Mouse (Mus musculus): Measurements from ENCODE around the gene Elmod3. TPM values are rescaled to one million over a fixed set of nuclear protein-coding genes. Genes with fewer than 3 reads are reported as not detected.

Gene Elmod3
- polyA plus RNA-seq, 1 experiment from 2014 or later: 16.4 TPM

- Histone ChIP-seq H3K4me3 (no peak overlapping the region), H3K27ac (no peak overlapping the region), H3K9me3 (no peaks in the 10 kb centered on the region), H3K36me3 (peaks cover 64% of the 10 kb centered on the region), H3K4me1 (no peaks in the 10 kb centered on the region), H3K27me3 (no peaks in the 10 kb centered on the region), H3K4me2 (replicated peaks) (no peak overlapping the region), H3K9ac (no peak overlapping the region)
- ATAC-seq (ENCODE audit: insufficient number of reproducible peaks, insufficient read depth, low FRiP score, low TSS enrichment): no peak
- WGBS: 90% methylated on average over 5 of the region's 5 CpGs
Observed at GRCm38 (mm10) chr6:72607676-72608075, 9.5 kb upstream of the Elmod3 start.

GRCm38 (mm10) chr6:72607060-72607459 is 8.8 kb upstream of the Elmod3 start:
- 81% methylated on average over 4 of the region's 4 CpGs for WGBS
- Histone ChIP-seq H3K4me1 (no peaks in the 10 kb centered on the region), H3K27ac (no peak overlapping the region), H3K4me3 (no peak overlapping the region), H3K36me3 (peaks cover 64% of the 10 kb centered on the region), H3K9ac (no peak overlapping the region), H3K27me3 (no peaks in the 10 kb centered on the region), H3K9me3 (no peaks in the 10 kb centered on the region), H3K4me2 (replicated peaks) (no peak overlapping the region)
- no peak for ATAC-seq (ENCODE audit: insufficient number of reproducible peaks, insufficient read depth, low FRiP score, low TSS enrichment)

- no peak overlapping the region for H3K9ac ChIP-seq
- WGBS: 93% methylated on average over 2 of the region's 2 CpGs
- no peak for ATAC-seq (ENCODE audit: insufficient number of reproducible peaks, insufficient read depth, low FRiP score, low TSS enrichment)
Observed at GRCm38 (mm10) chr6:72604066-72604465, 5.9 kb upstream of the Elmod3 start.

GRCm38 (mm10) chr6:72601732-72602131 is 3.5 kb upstream of the Elmod3 start:
- WGBS: 64% methylated on average over 1 of the region's 1 CpGs

More at GRCm38 (mm10) chr6:72604066-72604465, 5.9 kb upstream of the Elmod3 start:
- H3K4me1 ChIP-seq: 0 out of 2 replicates have a peak, but pooled peaks cover 1% of the 10 kb centered on the region
- no peak overlapping the region for H3K27ac ChIP-seq
- no peak overlapping the region for H3K4me3 ChIP-seq
- H3K9me3 ChIP-seq: no peaks in the 10 kb centered on the region
- H3K27me3 ChIP-seq: no peaks in the 10 kb centered on the region
- H3K4me2 ChIP-seq (replicated peaks): no peak overlapping the region
- H3K36me3 ChIP-seq: peaks cover 40% of the 10 kb centered on the region

GRCm38 (mm10) chr6:72600771-72601170 is 2.6 kb upstream of the Elmod3 start:
- Histone ChIP-seq H3K4me1 (peaks cover 17% of the 10 kb centered on the region), H3K27me3 (no peaks in the 10 kb centered on the region), H3K27ac (no peak overlapping the region), H3K36me3 (peaks cover 20% of the 10 kb centered on the region), H3K9me3 (no peaks in the 10 kb centered on the region), H3K4me3 (no peak overlapping the region), H3K9ac (no peak overlapping the region), H3K4me2 (replicated peaks) (no peak overlapping the region)
- ATAC-seq (ENCODE audit: insufficient number of reproducible peaks, insufficient read depth, low FRiP score, low TSS enrichment): no peak
- 83% methylated on average over 12 of the region's 12 CpGs for WGBS

More at GRCm38 (mm10) chr6:72601732-72602131, 3.5 kb upstream of the Elmod3 start:
- H3K4me2 ChIP-seq (replicated peaks): no peak overlapping the region
- H3K27me3 ChIP-seq: no peaks in the 10 kb centered on the region
- no peak overlapping the region for H3K9ac ChIP-seq
- H3K4me3 ChIP-seq: no peak overlapping the region
- no peak for ATAC-seq (ENCODE audit: insufficient number of reproducible peaks, insufficient read depth, low FRiP score, low TSS enrichment)
- peaks cover 29% of the 10 kb centered on the region for H3K36me3 ChIP-seq
- H3K27ac ChIP-seq: no peak overlapping the region
- H3K4me1 ChIP-seq: peaks cover 17% of the 10 kb centered on the region
- H3K9me3 ChIP-seq: no peaks in the 10 kb centered on the region

- no peak for ATAC-seq (ENCODE audit: insufficient number of reproducible peaks, insufficient read depth, low FRiP score, low TSS enrichment)
- peaks cover 17% of the 10 kb centered on the region for H3K4me1 ChIP-seq
- WGBS: 77% methylated on average over 6 of the region's 6 CpGs
- 0 out of 2 replicates have a peak, but pooled peaks cover 16% of the 10 kb centered on the region for H3K36me3 ChIP-seq
- H3K9me3 ChIP-seq: no peaks in the 10 kb centered on the region
- no peak overlapping the region for H3K9ac ChIP-seq
- H3K27me3 ChIP-seq: no peaks in the 10 kb centered on the region
- no peak overlapping the region for H3K4me3 ChIP-seq
- H3K4me2 ChIP-seq (replicated peaks): no peak overlapping the region
- no peak overlapping the region for H3K27ac ChIP-seq
Observed at GRCm38 (mm10) chr6:72600216-72600615, 2.0 kb upstream of the Elmod3 start.

- Histone ChIP-seq H3K27ac (peak overlapping the region; percentile 51; the same call in 1 of the 2 replicates), H3K4me2 (replicated peaks) (peak overlapping the region; percentile 64)
- ATAC-seq (ENCODE audit: insufficient number of reproducible peaks, insufficient read depth, low FRiP score, low TSS enrichment): 0 out of 2 replicates have a peak, but pooled peaks have one; percentile 8
Observed at GRCm38 (mm10) chr6:72598791-72599557, 761 bp upstream of the Elmod3 start.

GRCm38 (mm10) chr6:72597083-72597874 is 934 bp downstream of the Elmod3 start:
- Histone ChIP-seq H3K4me2 (replicated peaks) (peak overlapping the region; percentile 64), H3K9ac (peak overlapping the region; percentile 67), H3K4me1 (peaks cover 17% of the 10 kb centered on the region), H3K36me3 (no peaks in the 10 kb centered on the region), H3K4me3 (peak overlapping the region; percentile 57), H3K27ac (no peak overlapping the region), H3K9me3 (no peaks in the 10 kb centered on the region), H3K27me3 (no peaks in the 10 kb centered on the region)
- ATAC-seq (ENCODE audit: insufficient number of reproducible peaks, insufficient read depth, low FRiP score, low TSS enrichment): no peak
- WGBS: 49% methylated on average over 13 of the region's 13 CpGs

More at GRCm38 (mm10) chr6:72598791-72599557, 761 bp upstream of the Elmod3 start:
- Histone ChIP-seq H3K9me3 (no peaks in the 10 kb centered on the region), H3K9ac (peak overlapping the region; percentile 67), H3K27me3 (no peaks in the 10 kb centered on the region), H3K4me3 (peak overlapping the region; percentile 57), H3K36me3 (0 out of 2 replicates have a peak, but pooled peaks cover 4% of the 10 kb centered on the region), H3K4me1 (peaks cover 17% of the 10 kb centered on the region)
- 45% methylated on average over 12 of the region's 12 CpGs for WGBS

- Histone ChIP-seq H3K9ac (no peak overlapping the region), H3K27ac (no peak overlapping the region), H3K4me1 (peaks cover 14% of the 10 kb centered on the region), H3K4me2 (replicated peaks) (no peak overlapping the region), H3K36me3 (no peaks in the 10 kb centered on the region), H3K27me3 (no peaks in the 10 kb centered on the region), H3K9me3 (no peaks in the 10 kb centered on the region), H3K4me3 (no peak overlapping the region)
- no peak for ATAC-seq (ENCODE audit: insufficient number of reproducible peaks, insufficient read depth, low FRiP score, low TSS enrichment)
- 71% methylated on average over 5 of the region's 5 CpGs for WGBS
Observed at GRCm38 (mm10) chr6:72593914-72594313, 4.3 kb downstream of the Elmod3 start.

- Histone ChIP-seq H3K4me3 (no peak overlapping the region), H3K27ac (no peak overlapping the region; the same call in 1 of the 2 replicates), H3K9me3 (no peaks in the 10 kb centered on the region), H3K27me3 (no peaks in the 10 kb centered on the region), H3K36me3 (no peaks in the 10 kb centered on the region), H3K4me1 (peaks cover 11% of the 10 kb centered on the region), H3K4me2 (replicated peaks) (no peak overlapping the region), H3K9ac (no peak overlapping the region)
- WGBS: 81% methylated on average over 6 of the region's 6 CpGs
- ATAC-seq (ENCODE audit: insufficient number of reproducible peaks, insufficient read depth, low FRiP score, low TSS enrichment): no peak
Observed at GRCm38 (mm10) chr6:72593011-72593803, 5.0 kb downstream of the Elmod3 start.

GRCm38 (mm10) chr6:72590111-72590510 is 8.1 kb downstream of the Elmod3 start:
- Histone ChIP-seq H3K9ac (no peak overlapping the region), H3K9me3 (no peaks in the 10 kb centered on the region), H3K27me3 (no peaks in the 10 kb centered on the region), H3K4me2 (replicated peaks) (no peak overlapping the region), H3K4me1 (no peaks in the 10 kb centered on the region), H3K27ac (no peak overlapping the region), H3K4me3 (no peak overlapping the region), H3K36me3 (no peaks in the 10 kb centered on the region; the same call in 1 of the 2 replicates)
- no peak for ATAC-seq (ENCODE audit: insufficient number of reproducible peaks, insufficient read depth, low FRiP score, low TSS enrichment)

Data from embryonic facial prominence, embryonic 12.5 days (tissue).